Mouse (Mus musculus): ENCODE results near the gene Samd11.

The Samd11 gene

DNA sequence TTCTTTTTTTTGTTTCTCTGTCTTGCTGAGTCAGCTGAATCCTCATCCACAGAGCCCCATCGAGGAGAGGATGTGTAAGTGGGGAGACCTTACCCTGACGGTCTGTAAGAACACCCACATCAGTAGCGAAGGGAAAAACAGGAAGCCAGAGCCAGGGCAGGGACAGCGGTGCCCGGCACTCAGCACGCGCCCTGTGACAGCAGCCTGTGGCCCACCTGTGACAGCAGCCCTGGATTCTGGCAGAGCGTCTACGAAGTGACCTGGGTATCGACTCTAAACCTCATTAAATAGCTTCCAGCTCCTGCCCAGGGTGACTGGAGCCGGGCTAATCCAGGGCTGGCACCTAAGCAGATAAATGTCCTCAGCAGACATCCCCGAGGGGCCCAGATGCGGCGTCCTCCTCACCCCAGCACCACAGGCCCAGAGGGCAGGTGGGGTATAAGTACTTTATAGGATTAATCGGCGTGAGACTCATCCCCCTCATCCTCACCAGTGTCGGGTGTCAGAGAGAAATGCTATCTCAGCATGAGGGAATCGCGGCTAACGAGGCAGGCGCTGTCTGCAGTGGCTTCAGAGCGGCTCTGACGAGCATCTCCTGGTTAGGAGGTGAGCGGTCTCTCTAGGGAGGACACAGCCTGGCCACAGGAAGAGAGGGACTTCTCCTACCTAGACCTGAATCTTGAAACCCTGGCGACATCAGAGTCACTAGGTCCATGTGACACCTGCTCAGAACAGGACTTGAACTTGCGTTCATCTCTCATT is at the start of gene Samd11:
Gene Samd11 (minus strand): TSS at position 580 of the 762 bp plus-strand sequence.
- DNase-seq (ENCODE audit: low spot score) = peak; percentile 29

DNA sequence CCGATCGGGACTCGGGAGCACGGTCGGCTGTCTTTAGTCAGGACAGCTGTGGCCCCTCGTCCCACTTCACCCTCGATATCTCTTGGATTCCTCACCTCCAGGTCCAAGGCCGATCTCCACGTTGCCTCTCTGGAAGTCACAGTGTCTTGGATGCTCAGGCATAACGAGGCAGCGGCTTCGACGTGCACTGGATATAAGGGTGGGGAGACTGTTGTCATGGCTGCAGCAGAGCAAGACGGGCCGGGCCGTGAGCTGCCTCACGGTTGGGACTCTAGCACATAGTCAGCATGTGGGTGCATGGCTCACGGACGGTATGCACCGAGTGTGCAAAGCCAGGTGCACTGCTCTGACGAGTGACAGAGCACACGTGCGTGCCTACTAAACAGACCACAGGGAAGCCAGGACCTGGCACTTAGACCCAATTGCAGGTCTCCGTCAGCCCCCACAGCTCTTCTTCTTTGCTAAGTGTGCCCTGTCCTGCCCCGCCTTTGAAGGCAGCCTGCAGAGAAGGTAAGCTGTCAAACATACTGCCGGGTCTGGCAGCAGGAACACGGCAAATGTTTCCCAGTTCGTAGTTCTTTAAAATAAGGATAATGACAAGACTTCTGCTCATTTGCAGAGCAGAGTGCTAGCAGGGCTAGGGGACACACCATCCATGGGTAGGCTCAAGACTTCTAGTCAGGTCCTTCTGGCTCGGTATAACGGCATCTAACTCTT is 938 bp downstream of the Samd11 start:
- DNase-seq (ENCODE audit: low spot score) = peak; percentile 40

DNA sequence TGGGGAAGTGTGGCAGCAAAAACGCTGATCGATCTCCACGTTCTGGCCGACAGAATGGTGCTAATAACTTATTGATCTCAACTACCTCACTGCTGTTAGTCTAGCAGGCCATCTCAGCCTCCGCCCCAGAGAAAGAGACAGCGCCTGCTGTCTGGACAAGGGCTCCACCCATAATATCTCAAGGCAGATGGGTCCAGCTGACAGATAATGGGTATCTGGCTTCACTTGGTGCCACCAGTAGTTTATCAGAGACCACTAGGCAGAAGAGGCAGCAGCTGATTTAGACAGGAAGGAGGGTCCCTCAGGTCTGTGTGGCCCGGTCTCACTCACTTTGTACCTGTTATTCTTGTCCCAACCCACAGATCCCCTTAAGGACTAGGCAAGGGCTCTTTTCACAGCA is 2.4 kb downstream of the Samd11 start:
- DNase-seq (ENCODE audit: low spot score) = peak; percentile 20

DNA sequence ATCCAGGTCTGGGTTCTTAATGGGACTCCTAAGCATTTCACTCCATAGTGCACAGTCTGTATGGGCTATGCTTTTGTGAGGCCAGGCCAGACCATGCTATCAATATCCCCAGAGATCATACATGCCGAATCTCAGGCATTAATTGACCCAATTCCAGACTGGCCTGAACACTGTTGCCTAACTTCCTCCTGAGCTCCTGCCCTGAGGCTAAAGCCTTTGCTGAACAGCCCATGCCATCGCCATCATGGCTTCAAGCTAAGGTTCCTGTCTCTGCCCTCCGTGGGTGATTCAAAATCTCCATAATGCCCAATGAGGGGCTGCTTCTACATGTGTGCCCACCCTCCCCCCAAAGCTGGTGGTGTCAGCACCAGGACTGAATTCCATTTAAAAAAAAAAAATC is 2.8 kb downstream of the Samd11 start:
- DNase-seq (ENCODE audit: low spot score) = no peak

DNA sequence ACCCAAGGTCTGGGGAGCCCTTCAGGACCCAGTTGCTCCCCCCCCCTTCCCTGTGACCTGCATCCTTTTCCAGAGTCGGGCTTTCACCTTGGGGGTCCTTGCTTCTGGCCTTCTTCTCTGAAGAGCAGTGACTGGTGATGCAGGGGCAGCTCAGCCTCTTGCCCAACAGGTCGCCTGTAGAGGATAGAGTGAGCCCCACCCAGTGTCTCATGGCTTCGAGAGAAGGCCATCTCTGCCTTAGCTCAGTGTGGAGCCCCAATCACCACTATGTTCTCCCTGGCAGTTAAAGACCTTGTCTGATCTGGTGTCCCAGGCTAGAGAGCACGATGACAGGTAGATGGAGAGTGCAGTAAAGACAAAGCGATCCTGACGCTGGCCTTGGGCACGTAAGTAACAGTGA is 3.3 kb downstream of the Samd11 start:
- DNase-seq (ENCODE audit: low spot score) = no peak

DNA sequence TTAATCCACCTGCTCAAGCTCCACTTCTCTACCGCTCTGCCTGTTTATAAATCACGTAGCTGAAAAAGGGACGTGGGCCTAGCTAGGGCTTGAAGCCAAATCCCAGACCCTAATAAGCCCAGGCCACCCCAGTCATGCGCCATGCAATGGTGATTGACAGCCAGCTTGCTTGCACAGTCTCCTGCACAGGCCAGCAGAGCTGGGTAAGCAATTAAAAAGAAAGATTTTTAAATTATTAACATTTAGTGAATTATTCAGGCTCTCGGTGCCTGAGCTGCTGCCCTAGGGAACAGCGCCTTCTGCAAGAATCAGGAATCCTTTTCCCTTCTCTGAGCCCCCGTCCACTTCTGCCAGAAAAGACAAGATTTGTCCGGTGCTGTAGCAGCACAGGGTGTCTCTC is 4.4 kb downstream of the Samd11 start:
- no peak for DNase-seq (ENCODE audit: low spot score)

DNA sequence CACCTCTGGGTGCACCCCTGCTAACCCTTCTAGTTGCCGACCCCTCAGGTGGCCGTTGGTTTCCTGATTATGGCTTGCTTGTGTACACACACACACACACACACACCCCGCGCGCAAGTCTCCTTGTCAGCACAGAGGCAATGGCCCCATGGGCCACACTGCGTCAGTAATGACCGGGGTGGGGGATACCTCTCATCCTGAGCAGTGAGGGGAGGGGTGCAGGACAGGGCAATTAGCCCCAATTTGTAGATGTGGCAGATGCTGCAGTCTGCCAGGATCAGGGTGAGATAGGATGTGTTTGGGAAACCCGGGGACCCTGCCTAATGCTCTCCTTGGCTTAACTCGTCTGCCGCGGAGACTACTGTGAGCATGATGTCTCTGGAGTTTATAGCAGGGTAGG is 5.9 kb downstream of the Samd11 start:
- DNase-seq (ENCODE audit: low spot score) = no peak

DNA sequence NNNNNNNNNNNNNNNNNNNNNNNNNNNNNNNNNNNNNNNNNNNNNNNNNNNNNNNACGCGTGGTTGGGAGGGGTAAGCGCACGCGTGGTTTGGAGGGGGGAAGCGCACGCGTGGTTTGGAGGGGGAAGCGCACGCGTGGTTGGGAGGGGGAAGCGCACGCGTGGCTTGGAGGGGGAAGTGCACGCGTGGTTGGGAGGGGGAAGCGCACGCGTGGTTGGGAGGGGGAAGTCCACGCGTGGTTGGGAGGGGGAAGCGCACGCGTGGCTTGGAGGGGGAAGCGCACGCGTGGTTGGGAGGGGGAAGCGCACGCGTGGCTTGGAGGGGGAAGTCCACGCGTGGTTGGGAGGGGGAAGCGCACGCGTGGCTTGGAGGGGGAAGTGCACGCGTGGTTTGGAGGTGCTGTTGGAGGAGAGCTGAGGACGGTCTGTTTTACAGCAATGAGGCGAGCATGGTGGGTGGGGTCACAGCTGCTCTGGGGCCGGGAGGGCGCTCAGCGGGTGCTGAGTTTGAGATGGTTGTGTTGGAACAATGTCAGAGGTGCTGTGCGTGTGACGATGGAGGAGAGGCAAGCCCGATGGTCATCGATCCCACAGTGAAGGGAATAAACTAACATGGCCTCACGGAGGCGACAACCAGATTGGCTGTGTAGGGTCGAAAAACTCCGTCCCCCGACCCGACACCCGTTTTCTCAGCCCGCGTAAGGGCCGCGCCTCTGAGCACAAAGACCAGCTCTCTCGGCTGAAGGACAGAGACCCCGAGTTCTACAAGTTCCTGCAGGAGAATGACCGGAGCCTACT is 18.6 kb downstream of the Samd11 start:
- peak; percentile 47 for DNase-seq (ENCODE audit: low spot score)

DNA sequence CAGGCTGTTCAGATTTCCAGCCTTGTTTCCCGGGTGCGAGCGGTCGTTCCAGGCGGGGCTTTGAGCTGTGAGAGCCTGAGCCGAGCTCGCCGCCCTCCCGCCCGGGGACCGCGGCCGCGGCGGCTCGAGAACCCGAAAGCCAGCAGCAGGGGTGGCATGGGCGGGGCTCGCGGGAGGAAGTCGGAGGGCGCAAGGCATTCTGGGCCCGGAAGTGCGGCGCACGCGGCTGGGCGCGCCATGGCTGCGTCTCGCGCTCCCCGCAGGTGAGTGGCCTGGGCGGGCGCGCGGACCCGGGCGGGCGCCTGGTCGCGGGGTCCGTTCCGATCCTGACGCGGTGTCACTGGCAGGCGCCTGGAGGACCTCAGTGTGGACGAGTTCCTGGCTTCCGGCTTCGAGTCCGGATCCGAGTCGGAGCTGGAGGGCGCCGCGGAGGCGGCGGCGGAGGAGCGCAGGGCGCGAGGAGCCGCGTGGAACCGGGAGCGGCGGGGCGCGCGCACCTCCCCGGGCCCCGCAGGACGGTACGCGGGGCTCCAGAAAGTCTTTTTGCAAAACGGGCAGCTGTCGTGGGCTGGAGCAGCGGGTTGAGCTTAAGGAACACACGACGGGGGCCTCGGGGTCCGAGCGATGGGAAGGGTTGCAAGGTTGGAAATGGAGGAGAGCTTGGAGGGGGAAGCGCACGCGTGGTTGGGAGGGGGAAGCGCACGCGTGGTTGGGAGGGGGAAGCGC is 19.5 kb downstream of the Samd11 start, which contains the start of gene Noc2l:
Gene Noc2l (plus strand): TSS at position 203 of the 726 bp plus-strand sequence.
- DNase-seq (ENCODE audit: low spot score) = peak; percentile 93

DNA sequence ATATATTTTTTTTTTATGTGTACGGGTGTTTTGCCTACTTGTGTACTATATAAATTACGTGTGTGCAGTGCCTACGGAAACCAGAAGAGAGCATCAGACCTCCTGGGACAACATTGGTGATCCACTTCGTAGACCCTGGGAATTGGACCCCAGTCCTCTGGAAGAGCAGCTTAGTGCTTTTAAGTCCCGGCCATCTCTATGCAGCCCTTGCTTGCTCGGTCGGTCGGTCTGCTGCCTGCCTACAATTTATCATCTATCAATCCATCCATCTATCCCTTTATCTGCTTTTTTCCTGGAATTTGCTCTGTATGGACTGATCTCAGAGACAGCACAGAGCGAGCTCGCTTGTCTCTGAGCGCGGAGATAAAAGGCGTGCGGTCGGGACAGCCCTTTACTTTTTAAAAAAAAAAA is 20.1 kb downstream of the Samd11 start:
- peak; percentile 76 for DNase-seq (ENCODE audit: low spot score)

DNA sequence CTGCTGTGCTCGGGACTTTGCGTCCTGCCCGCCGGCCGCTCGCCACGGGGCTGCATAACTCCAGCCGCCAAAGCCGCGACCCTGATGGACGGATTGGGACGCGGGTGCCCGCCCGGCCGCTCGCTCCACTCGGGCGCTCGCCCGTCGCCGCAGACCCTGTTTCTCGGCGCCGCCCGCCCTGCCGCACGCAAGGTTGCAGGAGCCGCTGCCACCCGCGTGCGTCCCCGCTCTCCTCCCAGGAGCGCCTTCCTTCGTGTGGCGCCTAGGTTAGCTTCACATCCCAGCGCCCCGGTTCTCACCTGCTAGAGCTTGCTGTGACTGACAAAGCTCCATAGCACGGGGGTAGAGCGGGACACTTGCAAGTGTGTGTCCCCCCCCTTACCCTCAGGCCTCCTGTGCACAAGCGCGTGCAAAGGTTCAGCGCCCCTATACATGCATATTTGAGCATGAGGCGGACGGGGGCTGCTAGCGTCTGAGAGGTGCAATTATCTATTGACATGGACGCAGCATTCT is 20.7 kb downstream of the Samd11 start, which contains the start of gene Plekhn1:
Gene Plekhn1 (minus strand): TSS at position 157 of the 513 bp plus-strand sequence.
- peak; percentile 85 for DNase-seq (ENCODE audit: low spot score)

DNA sequence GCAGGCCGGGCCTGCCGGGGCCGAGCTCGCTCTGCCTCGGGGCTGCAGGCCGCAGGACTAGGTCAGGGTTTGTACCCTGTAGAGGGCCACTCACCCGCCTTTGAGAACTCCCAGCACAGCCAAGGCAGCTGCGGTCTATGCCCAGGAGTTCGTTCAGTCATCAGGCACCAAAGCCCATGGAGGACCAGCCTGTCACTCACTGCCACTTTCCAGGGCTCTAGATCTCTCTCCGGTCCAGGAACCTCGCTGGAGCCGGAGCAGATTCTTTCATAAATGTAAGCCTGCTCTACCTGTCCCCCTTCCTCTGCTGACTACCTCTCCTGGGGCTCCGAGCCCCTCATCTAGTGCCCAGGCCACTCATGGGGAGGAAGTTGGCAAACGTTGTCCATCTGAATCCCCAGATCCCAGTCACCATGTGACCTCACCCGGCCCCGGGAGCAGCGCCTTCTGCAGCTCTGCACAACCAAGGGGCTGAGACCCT is 21.4 kb downstream of the Samd11 start:
- peak; percentile 63 for DNase-seq (ENCODE audit: low spot score)

DNA sequence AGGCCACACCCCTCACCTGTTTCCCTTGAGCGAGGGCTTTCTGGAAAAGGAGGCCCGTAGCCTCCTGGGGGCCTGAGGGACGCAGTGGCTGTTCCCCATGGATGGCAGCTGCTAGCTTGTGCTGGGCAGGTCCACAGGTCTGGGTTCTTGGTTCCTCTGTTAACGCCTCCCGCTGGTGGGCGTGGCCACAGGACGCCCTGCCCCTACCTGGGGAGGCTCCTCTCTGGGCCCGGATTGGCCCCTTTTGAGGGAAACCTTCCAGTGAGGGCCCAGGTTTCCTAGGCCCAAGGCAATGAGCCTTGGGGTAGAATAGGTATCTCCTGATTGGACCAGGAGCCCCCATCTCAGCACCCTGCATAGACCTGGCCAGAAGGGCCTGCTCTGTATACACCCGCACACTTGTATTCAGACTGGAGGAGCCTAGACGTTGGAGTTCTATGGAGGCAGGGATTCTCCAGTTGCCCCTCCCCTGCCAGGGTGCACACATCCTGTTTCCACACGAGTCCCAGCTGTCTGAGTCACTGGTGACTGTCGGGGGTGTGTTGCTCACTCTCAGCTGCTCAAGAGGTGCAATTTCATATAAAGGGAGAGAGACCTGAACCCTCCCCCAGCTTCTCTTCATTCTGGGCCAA is 26.9 kb downstream of the Samd11 start:
- no peak for DNase-seq (ENCODE audit: low spot score)

DNA sequence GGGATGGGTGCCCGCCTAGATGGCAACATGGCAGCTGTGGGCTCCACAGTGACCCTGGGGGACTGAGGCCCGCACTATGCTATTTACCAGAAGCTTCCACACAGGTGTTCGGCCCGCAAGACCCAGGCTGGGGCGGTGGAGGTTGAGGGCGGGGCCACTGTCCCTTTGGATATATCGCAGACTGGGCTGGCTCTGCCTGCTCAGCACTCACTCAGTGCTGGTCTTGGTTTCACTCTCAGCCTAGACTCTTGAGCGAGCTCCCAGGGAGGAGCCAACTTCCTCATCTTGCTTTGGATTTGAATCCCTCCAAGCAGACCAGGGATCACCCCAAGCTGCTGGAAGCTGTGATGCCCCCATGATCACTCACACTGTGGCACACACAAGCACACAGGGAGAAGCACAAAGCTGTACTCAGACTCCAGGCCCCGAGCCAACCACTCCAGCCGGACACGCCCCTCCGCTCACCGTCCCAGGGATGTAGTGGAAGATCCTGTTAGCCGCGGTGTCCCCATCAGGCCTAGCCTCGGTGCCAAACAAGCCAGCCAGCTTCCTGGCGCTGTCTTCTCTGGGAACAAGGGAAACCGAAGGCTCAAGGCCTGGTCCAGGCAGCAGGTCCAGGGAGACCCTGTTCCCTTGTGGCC is 27.6 kb downstream of the Samd11 start:
- DNase-seq (ENCODE audit: low spot score) = no peak

DNA sequence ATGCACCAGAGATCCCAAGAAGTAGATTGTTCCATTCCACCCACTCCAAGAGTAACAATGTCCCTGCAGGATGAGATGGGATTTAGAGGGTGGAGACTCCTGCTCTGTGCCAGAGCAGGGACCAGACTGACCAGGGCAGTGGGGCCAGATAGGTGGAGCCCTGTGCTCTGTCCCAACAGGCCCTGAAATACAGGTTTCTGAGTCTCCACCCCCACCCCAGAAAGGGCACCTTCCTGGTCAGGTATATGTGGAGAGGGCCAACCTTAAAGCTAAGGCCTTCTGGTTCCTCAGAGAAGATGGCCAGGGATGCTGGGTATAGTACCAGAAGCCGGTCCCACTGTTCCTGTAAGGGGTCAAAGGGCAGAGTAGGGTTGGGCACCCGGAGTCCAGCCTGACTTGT is 31.2 kb downstream of the Samd11 start:
- DNase-seq (ENCODE audit: low spot score) = no peak

DNA sequence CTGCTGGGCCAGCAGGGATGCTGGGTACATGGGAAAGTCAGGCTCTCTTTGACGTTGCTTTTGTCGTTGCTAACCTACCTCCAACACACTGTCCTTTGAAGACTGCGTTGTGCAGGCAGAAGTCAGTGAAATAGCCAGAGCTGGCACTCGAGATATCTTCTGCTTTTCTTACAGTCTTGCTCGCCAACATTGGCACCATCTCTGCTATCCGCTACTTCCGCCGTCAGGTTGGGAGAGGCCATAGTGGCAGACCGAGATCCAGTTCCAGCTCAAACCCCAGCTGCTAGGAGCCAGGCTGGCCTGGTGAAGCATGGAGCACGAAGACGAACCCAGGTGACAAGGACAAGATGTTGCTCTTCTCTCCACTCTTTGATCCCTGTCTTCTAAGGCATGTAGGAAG is 35.5 kb downstream of the Samd11 start:
- DNase-seq (ENCODE audit: low spot score) = no peak

DNA sequence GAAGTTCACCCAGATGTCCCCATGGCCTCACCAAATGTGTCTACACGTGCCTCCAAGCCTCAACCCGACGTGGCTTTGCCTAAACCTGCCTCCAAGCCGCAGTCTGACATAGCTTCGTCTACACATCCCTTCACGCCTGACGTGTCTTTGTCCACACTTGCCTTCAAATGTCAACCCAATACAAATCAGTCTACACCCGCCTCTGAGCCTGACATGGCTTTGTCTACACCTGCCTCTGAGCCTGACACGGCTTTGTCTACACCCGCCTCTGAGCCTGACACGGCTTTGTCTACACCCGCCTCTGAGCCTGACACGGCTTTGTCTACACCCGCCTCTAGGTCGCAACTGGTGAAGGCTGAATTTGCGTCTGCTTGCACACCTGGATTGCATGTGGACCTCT is 37.6 kb downstream of the Samd11 start:
- no peak for DNase-seq (ENCODE audit: low spot score)

DNA sequence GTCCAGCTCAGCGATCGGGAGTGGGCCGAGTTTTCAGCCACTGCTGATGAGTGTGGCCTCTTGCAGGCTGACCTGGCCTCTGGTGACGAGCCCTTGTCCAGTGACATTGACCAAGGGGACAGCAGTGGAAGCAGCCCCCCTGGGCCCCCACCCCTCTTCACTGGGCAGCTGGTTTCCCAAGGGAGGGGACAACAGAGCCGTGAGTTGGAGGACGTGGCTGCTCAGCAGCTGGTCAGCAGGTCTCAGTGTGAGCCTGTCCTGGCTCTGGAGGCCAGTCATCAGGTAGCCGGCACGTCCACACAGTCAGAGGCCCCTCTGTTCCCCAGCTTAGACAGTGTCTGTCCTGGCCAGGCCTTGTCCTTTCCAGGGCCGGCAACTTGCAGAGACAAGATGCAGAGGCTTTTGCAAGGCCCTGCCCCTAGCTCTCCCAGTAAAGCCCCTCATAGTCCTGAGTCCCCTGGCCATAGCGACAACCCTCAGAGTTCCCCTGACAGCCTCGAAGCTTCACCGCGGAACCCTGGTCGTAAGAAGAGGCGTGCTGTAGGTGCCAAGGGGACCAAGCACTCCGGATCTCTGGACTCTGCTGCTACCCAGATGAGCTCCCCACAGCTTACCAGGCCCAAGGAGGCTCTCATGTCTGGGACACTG is 38.3 kb downstream of the Samd11 start:
- no peak for DNase-seq (ENCODE audit: low spot score)

DNA sequence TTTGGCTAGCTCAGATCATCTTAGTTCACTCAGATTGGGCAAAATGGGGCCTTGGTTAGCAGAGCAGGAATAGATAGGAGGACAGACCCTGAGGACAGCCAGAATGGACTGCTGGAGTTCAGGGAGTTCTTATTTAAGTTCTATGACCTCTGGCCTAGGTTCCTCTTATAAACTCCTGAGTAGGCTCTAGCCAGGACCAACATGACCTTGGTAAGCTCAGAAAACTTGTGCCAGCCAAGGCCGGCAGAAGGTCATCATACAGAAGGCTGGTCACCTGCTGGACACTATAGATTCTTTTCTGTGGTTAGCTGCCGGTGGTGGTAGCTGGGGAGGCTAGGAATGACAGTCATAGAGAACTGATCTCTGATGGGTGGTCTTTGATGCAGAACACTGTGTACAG is 39.3 kb downstream of the Samd11 start:
- no peak for DNase-seq (ENCODE audit: low spot score)

DNA sequence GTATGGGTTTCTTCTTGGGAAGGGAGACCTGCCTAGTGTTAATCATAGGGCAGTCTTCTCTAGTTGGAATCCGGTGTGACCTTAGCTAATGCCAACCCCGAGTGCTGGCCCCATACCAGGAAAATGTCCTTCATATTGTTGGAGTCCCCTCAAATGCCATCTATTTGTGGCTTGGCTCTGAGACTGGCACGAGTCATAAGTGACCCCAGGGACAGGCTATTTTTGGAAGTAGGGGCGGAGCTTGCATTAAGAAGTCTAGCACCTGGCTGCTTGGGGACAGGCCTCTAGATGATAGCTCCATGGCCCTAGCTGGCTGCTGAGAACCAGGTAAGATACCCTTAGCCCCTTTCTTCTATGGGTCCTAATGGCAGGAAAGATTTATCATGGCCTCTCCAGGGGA is 39.8 kb downstream of the Samd11 start, which contains the start of gene Perm1:
Gene Perm1 (plus strand): TSS at position 220 of the 400 bp plus-strand sequence.
- DNase-seq (ENCODE audit: low spot score) = no peak
